Mouse (Mus musculus) heart, adult 2 months (tissue): ENCODE data around the gene Pgrmc2. TPM values are rescaled to one million over a fixed set of nuclear protein-coding genes. Genes with fewer than 3 reads are reported as not detected.

Source experiments
- DNase-seq, 2 experiments: peaks; one replicate each; pipeline ENCODE4 v3.0.0; 2021
- H3K27ac ChIP-seq: fragments of 200-600 bp; 2 replicates; pipeline ENCODE4 v1.8.1; 2022
- H3K27me3 ChIP-seq: fragments of 200-500 bp; 2 replicates; pipeline ENCODE4 v1.6.1; 2012; ENCODE audit warnings: mild to moderate bottlenecking, low read length, inconsistent platforms, mixed read lengths; ENCODE audit not compliant: control insufficient read depth, insufficient read depth
- H3K36me3 ChIP-seq: fragments of 200-500 bp; 2 replicates; pipeline ENCODE4 v1.6.1; 2012; ENCODE audit warnings: low read length, inconsistent platforms; ENCODE audit not compliant: control insufficient read depth, insufficient read depth
- H3K4me1 ChIP-seq: fragments of 200-500 bp; 2 replicates; pipeline ENCODE4 v1.6.1; 2011; ENCODE audit warnings: low read length; ENCODE audit not compliant: control insufficient read depth, insufficient read depth
- H3K4me3 ChIP-seq: fragments of 200-600 bp; 2 replicates; pipeline ENCODE4 v1.8.1; 2022
- H3K79me2 ChIP-seq: fragments of 200-500 bp; replicated peaks from 2 replicates; pipeline ENCODE4 v1.6.1; 2012; ENCODE audit warnings: mild to moderate bottlenecking, inconsistent platforms, low read length, moderate library complexity, mixed read lengths; ENCODE audit not compliant: control insufficient read depth, insufficient read depth
- H3K9ac ChIP-seq: fragments of 200-500 bp; 2 replicates; pipeline ENCODE4 v1.6.1; 2012; ENCODE audit warnings: low read depth, mild to moderate bottlenecking, control low read depth, inconsistent platforms, low read length, mixed read lengths
- CTCF ChIP-seq: fragments of 200-600 bp; IDR thresholded peaks from 2 replicates; pipeline ENCODE4 v1.8.1; 2022; ENCODE audit warnings: antibody characterized with exemption, mild to moderate bottlenecking, moderate library complexity
- EP300 ChIP-seq: fragments of 200-500 bp; IDR thresholded peaks from 2 replicates; pipeline ENCODE4 v1.6.1; 2011; ENCODE audit warnings: low read depth, low read length, control low read depth; ENCODE audit not compliant: insufficient read depth
- POLR2A ChIP-seq: fragments of 200-500 bp; IDR thresholded peaks from 2 replicates; pipeline ENCODE4 v1.6.1; 2011; ENCODE audit warnings: mild to moderate bottlenecking, low read depth, low read length, control low read depth; ENCODE audit not compliant: insufficient read depth
- WGBS: fragments of 180-500 bp; shearing (Covaris S2); methylation state at CpG from one replicate; pipeline ENCODE4 v1.1.7; 2018; 5-methylcytosine and 5-hydroxymethylcytosine counted together
- intact Hi-C: fragments of 180-260 bp; cut with DNase I; formaldehyde crosslinking; loops from one replicate; pipeline ENCODE4 v1.15.1; 2025
- polyA plus RNA-seq: library from polyadenylated mRNA; depleted of rRNA; stranded (reverse); fragments of >200 nt; gene quantifications from 2 replicates; pipeline ENCODE4 v1.2.3, GENCODE M21; 2012
- total RNA-seq, 2 experiments: library from RNA; stranded (reverse); gene quantifications; 2 replicates each; pipeline ENCODE4 v1.2.3; 2021

The Pgrmc2 gene
- total and polyA plus RNA-seq, 3 experiments: 12.2 to 34.5 (median 28.7) TPM

GRCm38 (mm10) chr3:41043756-41044354, 39.0 kb downstream of the Pgrmc2 start:
- TF ChIP-seq EP300 (no peak), POLR2A (no peak), CTCF (no peak)
- Histone ChIP-seq H3K36me3 (no peaks in the 10 kb centered on the region), H3K4me3 (no peak overlapping the region), H3K27ac (no peak overlapping the region), H3K79me2 (no peaks in the 10 kb centered on the region), H3K27me3 (no peaks in the 10 kb centered on the region), H3K4me1 (no peaks in the 10 kb centered on the region), H3K9ac (no peak overlapping the region)
- 34% methylated on average over 11 of the region's 11 CpGs for WGBS
- intact Hi-C loops: loop anchor here (5.0 kb wide), 1 partner anchor 548 kb away; no protein-coding TSS in a partner anchor
- no peak for DNase-seq

GRCm38 (mm10) chr3:41042195-41042938, 40.5 kb downstream of the Pgrmc2 start:
- Histone ChIP-seq H3K27ac (no peak overlapping the region), H3K9ac (no peak overlapping the region), H3K4me1 (no peaks in the 10 kb centered on the region), H3K27me3 (no peaks in the 10 kb centered on the region), H3K4me3 (no peak overlapping the region), H3K36me3 (no peaks in the 10 kb centered on the region), H3K79me2 (no peaks in the 10 kb centered on the region)
- TF ChIP-seq CTCF (peak; percentile 59), EP300 (no peak), POLR2A (no peak)
- WGBS: 78% methylated on average over 4 of the region's 4 CpGs
- DNase-seq: no peak
- intact Hi-C loops: loop anchor here (5.0 kb wide), 1 partner anchor 550 kb away; no protein-coding TSS in a partner anchor

- 67% methylated on average over 5 of the region's 5 CpGs for whole genome bisulfite sequencing
- Histone ChIP-seq H3K79me2 (no peaks in the 10 kb centered on the region), H3K36me3 (no peaks in the 10 kb centered on the region), H3K27me3 (no peaks in the 10 kb centered on the region), H3K4me1 (no peaks in the 10 kb centered on the region), H3K27ac (no peak overlapping the region), H3K9ac (no peak overlapping the region), H3K4me3 (no peak overlapping the region)
- intact Hi-C loops: loop anchor here (5.0 kb wide), 1 partner anchor 551 kb away; no protein-coding TSS in a partner anchor
- DNase-seq: no peak
- TF ChIP-seq CTCF: no peak
- TF ChIP-seq EP300: no peak
- TF ChIP-seq POLR2A: no peak
Observed at GRCm38 (mm10) chr3:41041241-41041640, 41.6 kb downstream of the Pgrmc2 start.

GRCm38 (mm10) chr3:41038297-41038916, 44.4 kb downstream of the Pgrmc2 start:
- Histone ChIP-seq H3K36me3 (no peaks in the 10 kb centered on the region), H3K27ac (no peak overlapping the region), H3K27me3 (no peaks in the 10 kb centered on the region), H3K4me3 (no peak overlapping the region), H3K79me2 (no peaks in the 10 kb centered on the region), H3K9ac (no peak overlapping the region), H3K4me1 (no peaks in the 10 kb centered on the region)
- intact Hi-C loops: no loop called here
- 81% methylated on average over 5 of the region's 5 CpGs for WGBS
- TF ChIP-seq POLR2A: no peak
- no peak for TF ChIP-seq CTCF
- no peak for TF ChIP-seq EP300
- no peak for DNase-seq

- H3K4me3 ChIP-seq: no peak overlapping the region
- whole genome bisulfite sequencing: 83% methylated on average over 12 of the region's 12 CpGs
- H3K79me2 ChIP-seq: no peaks in the 10 kb centered on the region
- intact Hi-C loops: no loop called here
- H3K27ac ChIP-seq: no peak overlapping the region
- no peaks in the 10 kb centered on the region for H3K4me1 ChIP-seq
- no peak overlapping the region for H3K9ac ChIP-seq
- no peak for TF ChIP-seq CTCF
- no peak for TF ChIP-seq POLR2A
- TF ChIP-seq EP300: no peak
- H3K27me3 ChIP-seq: no peaks in the 10 kb centered on the region
- H3K36me3 ChIP-seq: no peaks in the 10 kb centered on the region
- DNase-seq: no peak
Observed at GRCm38 (mm10) chr3:41031286-41032210, 51.3 kb downstream of the Pgrmc2 start.
